Mouse (Mus musculus) embryonic facial prominence, embryonic 11.5 days (tissue): Measurements from ENCODE around the gene Fstl4. TPM values are rescaled to one million over a fixed set of nuclear protein-coding genes. Genes with fewer than 3 reads are reported as not detected.

ENCODE experiments used
- ATAC-seq: fragments of 200-750 bp; cut with Nextera tagmentation; replicated peaks from 2 replicates; pipeline ENCODE4 v1.8.0; 2017; ENCODE audit warnings: low read depth; ENCODE audit not compliant: insufficient number of reproducible peaks, low FRiP score, low TSS enrichment
- DNase-seq: peaks from one replicate; pipeline ENCODE4 v3.0.0-alpha.2; 2015; ENCODE audit warnings: low spot score
- H3K27ac ChIP-seq: fragments of 300-500 bp; sonication (generic); replicated peaks from 2 replicates; pipeline ENCODE4 v1.5.1; 2014; ENCODE audit warnings: mild to moderate bottlenecking, low read depth, low read length, control low read depth
- H3K27me3 ChIP-seq: fragments of 300-500 bp; sonication (generic); 2 replicates; pipeline ENCODE4 v1.6.1; 2014; ENCODE audit warnings: mild to moderate bottlenecking, low read length, moderate library complexity, mixed read lengths; ENCODE audit not compliant: control insufficient read depth, insufficient read depth
- H3K36me3 ChIP-seq: fragments of 300-500 bp; sonication (generic); replicated peaks from 2 replicates; pipeline ENCODE4 v1.6.1; 2014; ENCODE audit warnings: low read depth, mild to moderate bottlenecking, low read length, moderate library complexity, mixed read lengths; ENCODE audit not compliant: control insufficient read depth, insufficient read depth
- H3K4me1 ChIP-seq: fragments of 300-500 bp; sonication (generic); 2 replicates; pipeline ENCODE4 v1.6.1; 2014; ENCODE audit warnings: low read length, mixed read lengths; ENCODE audit not compliant: control insufficient read depth, insufficient read depth
- H3K4me2 ChIP-seq: fragments of 300-500 bp; sonication (generic); 2 replicates; pipeline ENCODE4 v1.6.1; 2014; ENCODE audit warnings: low read depth, mild to moderate bottlenecking, control low read depth, low read length, moderate library complexity
- H3K4me3 ChIP-seq: fragments of 300-500 bp; sonication (generic); 2 replicates; pipeline ENCODE4 v1.5.1; 2014; ENCODE audit warnings: low read depth, low read length, control low read depth
- H3K9ac ChIP-seq: fragments of 300-500 bp; sonication (generic); replicated peaks from 2 replicates; pipeline ENCODE4 v1.6.1; 2014; ENCODE audit warnings: mild to moderate bottlenecking, control low read depth, low read length
- H3K9me3 ChIP-seq: fragments of 300-500 bp; sonication (generic); replicated peaks from 2 replicates; pipeline ENCODE4 v1.6.1; 2016; ENCODE audit warnings: mild to moderate bottlenecking, low read length, inconsistent platforms, mixed read lengths; ENCODE audit not compliant: control insufficient read depth
- WGBS: fragments of 180-500 bp; shearing (Covaris S2); extraction: QIAGEN DNeasy Blood & Tissue Kit; methylation state at CpG from one replicate; pipeline ENCODE4 v1.1.7; 2014; 5-methylcytosine and 5-hydroxymethylcytosine counted together
- polyA plus RNA-seq: library from polyadenylated mRNA; unstranded; fragments of >200 nt; fragmentation: Nextera tagmentation; extraction: Ambion mirVana; gene quantifications from 2 replicates; pipeline ENCODE4 v1.2.1, GENCODE M21; 2014

The Fstl4 gene
- polyA plus RNA-seq, 1 experiment from 2014 or later, result 1.0 TPM

GRCm38 (mm10) chr11:53121208-53121607, 356.8 kb downstream of the Fstl4 start:
- no peak overlapping the region for H3K4me2 ChIP-seq
- no peak overlapping the region for H3K27ac ChIP-seq
- no peaks in the 10 kb centered on the region for H3K4me1 ChIP-seq
- no peaks in the 10 kb centered on the region for H3K27me3 ChIP-seq
- H3K9ac ChIP-seq, result no peak overlapping the region
- H3K4me3 ChIP-seq, result no peak overlapping the region
- DNase-seq (no peak), ATAC-seq (no peak)
- H3K36me3 ChIP-seq, result no peaks in the 10 kb centered on the region
- 25% methylated on average over 1 of the region's 1 CpGs for WGBS
- no peaks in the 10 kb centered on the region for H3K9me3 ChIP-seq

GRCm38 (mm10) chr11:53124799-53125198, 360.4 kb downstream of the Fstl4 start:
- DNase-seq (no peak), ATAC-seq (no peak)
- Histone ChIP-seq H3K36me3 (no peaks in the 10 kb centered on the region), H3K4me2 (no peak overlapping the region), H3K27me3 (no peaks in the 10 kb centered on the region), H3K9me3 (no peaks in the 10 kb centered on the region), H3K9ac (no peak overlapping the region), H3K4me1 (no peaks in the 10 kb centered on the region), H3K4me3 (no peak overlapping the region), H3K27ac (no peak overlapping the region)
- WGBS, result 92% methylated on average over 2 of the region's 2 CpGs

- Histone ChIP-seq H3K4me3 (no peak overlapping the region), H3K4me2 (no peak overlapping the region), H3K9ac (no peak overlapping the region), H3K27ac (no peak overlapping the region), H3K4me1 (no peaks in the 10 kb centered on the region), H3K36me3 (no peaks in the 10 kb centered on the region), H3K27me3 (no peaks in the 10 kb centered on the region), H3K9me3 (no peaks in the 10 kb centered on the region)
- WGBS, result 71% methylated on average over 6 of the region's 6 CpGs
- no peak for ATAC-seq
- DNase-seq, result no peak
Measured at GRCm38 (mm10) chr11:53126660-53127059, 362.2 kb downstream of the Fstl4 start.

DNA sequence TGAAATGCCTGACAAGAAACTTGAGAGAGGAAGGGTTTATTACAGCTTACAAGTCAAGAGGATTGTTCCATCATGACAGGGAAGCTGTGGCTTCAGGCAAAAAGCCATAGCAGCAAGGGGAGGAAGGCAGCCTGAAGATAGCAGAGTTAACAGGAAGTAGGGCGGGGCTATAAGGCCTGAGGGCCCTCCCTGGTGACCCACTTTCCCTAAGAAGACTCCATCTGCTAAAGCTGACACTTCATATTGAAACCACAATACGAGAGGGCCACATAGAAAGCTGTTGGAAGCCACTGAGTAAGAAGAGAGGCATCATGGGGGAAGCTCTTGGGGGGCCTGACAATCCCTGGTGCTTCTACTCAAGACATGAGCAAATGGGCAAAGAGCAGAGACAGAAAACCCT, 364.2 kb downstream of the Fstl4 start:
- 71% methylated on average over 2 of the region's 2 CpGs for WGBS
- Histone ChIP-seq H3K9me3 (no peaks in the 10 kb centered on the region), H3K4me3 (no peak overlapping the region), H3K27ac (no peak overlapping the region), H3K27me3 (no peaks in the 10 kb centered on the region), H3K4me2 (no peak overlapping the region), H3K36me3 (no peaks in the 10 kb centered on the region), H3K4me1 (no peaks in the 10 kb centered on the region), H3K9ac (no peak overlapping the region)
- DNase-seq (no peak), ATAC-seq (no peak)

DNA sequence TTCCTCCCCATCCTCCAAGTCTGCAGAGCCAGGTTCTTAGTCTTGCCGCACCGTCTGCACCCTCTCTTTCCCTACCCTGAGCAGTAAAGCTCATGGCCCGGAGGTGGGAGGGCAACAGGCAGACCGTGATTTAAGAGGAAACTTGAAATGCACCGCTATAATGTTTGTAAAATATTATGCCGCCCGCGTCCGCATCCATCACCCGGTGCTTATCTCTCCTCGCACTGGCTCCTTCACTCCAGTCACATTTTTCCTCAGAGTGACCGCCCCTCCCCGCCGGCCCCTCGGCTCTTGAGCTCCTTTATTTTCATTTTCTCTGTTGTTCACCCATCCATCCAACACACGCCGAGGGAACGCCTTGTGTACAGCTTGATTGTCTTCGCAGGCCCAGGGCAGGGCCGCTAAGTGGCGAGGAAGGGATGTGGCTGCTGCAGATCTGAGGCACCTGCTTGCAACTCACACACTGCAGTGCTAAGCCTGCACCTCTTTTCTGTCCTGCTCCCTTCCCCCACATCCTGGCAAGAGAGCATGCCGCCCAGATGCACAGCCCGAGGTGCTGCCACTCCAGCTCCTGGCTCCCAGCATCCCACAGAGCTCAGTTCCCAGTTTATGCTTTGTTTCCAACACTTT, 368.1 kb downstream of the Fstl4 start:
- no peak overlapping the region for H3K4me2 ChIP-seq
- no peaks in the 10 kb centered on the region for H3K9me3 ChIP-seq
- no peaks in the 10 kb centered on the region for H3K36me3 ChIP-seq
- DNase-seq (no peak), ATAC-seq (no peak)
- no peaks in the 10 kb centered on the region for H3K4me1 ChIP-seq
- no peak overlapping the region for H3K4me3 ChIP-seq
- H3K9ac ChIP-seq, result no peak overlapping the region
- H3K27ac ChIP-seq, result no peak overlapping the region
- WGBS, result 56% methylated on average over 23 of the region's 23 CpGs
- H3K27me3 ChIP-seq, result no peaks in the 10 kb centered on the region

DNA sequence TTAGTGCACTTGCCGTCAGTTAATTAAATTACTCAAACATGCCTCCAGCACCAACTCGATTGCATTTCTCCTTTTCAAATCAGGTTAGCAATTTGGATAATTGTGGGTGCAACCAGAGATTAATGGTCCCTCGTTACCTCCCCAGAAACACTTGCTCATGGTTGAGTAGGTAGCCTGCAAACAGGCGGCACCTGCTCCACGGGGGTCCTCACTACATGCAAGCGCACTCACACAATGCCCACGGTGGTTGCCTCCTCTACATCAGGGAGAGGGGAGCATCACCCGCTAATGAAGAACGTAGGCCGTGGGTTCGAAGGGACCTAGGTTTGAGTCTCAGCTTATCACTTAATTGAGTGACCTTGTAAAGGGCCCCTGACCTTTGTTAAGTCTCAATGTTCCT, 371.9 kb downstream of the Fstl4 start:
- no peak overlapping the region for H3K9ac ChIP-seq
- H3K27me3 ChIP-seq, result no peaks in the 10 kb centered on the region
- no peaks in the 10 kb centered on the region for H3K4me1 ChIP-seq
- H3K27ac ChIP-seq, result no peak overlapping the region
- no peak overlapping the region for H3K4me3 ChIP-seq
- H3K36me3 ChIP-seq, result no peaks in the 10 kb centered on the region
- 79% methylated on average over 11 of the region's 11 CpGs for WGBS
- no peaks in the 10 kb centered on the region for H3K9me3 ChIP-seq
- DNase-seq (no peak), ATAC-seq (no peak)
- H3K4me2 ChIP-seq, result no peak overlapping the region

DNA sequence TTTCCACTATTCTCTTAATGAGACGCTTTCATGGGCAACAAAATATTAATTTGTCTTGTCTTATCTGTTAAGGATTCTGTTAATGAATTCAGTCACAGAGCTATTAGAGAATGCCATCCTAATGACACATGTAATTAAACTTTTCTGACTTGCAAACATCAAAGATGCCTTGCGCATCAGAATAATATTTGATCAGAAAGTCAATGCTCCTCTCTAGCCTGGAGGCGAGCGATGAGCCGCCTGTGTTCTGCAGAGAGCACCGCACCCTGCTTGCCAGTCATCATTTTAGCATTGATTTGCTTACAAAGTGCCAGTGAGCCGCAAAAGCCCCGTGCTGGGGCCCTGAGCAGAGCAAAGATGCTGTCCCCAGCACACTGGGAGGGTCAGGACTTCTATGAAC, 372.9 kb downstream of the Fstl4 start:
- no peaks in the 10 kb centered on the region for H3K4me1 ChIP-seq
- no peak overlapping the region for H3K4me2 ChIP-seq
- DNase-seq (no peak), ATAC-seq (no peak)
- H3K36me3 ChIP-seq, result no peaks in the 10 kb centered on the region
- H3K9me3 ChIP-seq, result no peaks in the 10 kb centered on the region
- no peak overlapping the region for H3K27ac ChIP-seq
- H3K4me3 ChIP-seq, result no peak overlapping the region
- H3K27me3 ChIP-seq, result no peaks in the 10 kb centered on the region
- H3K9ac ChIP-seq, result no peak overlapping the region
- WGBS, result 78% methylated on average over 8 of the region's 8 CpGs

- Histone ChIP-seq H3K4me1 (no peaks in the 10 kb centered on the region), H3K4me2 (no peak overlapping the region), H3K9ac (no peak overlapping the region), H3K4me3 (no peak overlapping the region), H3K27ac (no peak overlapping the region), H3K9me3 (no peaks in the 10 kb centered on the region), H3K27me3 (no peaks in the 10 kb centered on the region), H3K36me3 (no peaks in the 10 kb centered on the region)
- 85% methylated on average over 6 of the region's 6 CpGs for WGBS
- ATAC-seq, result no peak
- no peak for DNase-seq
Measured at GRCm38 (mm10) chr11:53138212-53138611, 373.8 kb downstream of the Fstl4 start.
